Mouse (Mus musculus): ENCODE measurements around the gene Mif4gd.

- TF ChIP-seq POLR2A (IDR thresholded peaks at IDR 0.05; ENCODE audit: insufficient read depth, low read depth, low read length) (no peak), EP300 (IDR thresholded peaks at IDR 0.05; ENCODE audit: insufficient read depth, low read depth, low read length) (no peak), CTCF (IDR thresholded peaks at IDR 0.05) (no peak)
Measured at GRCm38 (mm10) chr11:115616893-115617292, 4.1 kb upstream of the Mif4gd start.
